Mouse (Mus musculus): Measurements from ENCODE around the gene Cadm3.

- TF ChIP-seq CTCF (IDR thresholded peaks at IDR 0.05; ENCODE audit: low read depth, low read length) (no peak), POLR2A (IDR thresholded peaks at IDR 0.05; ENCODE audit: borderline replicate concordance, low read depth, low read length) (no peak)
Measured at GRCm38 (mm10) chr1:173409066-173409465, 41.6 kb upstream of the Cadm3 start.
